Mouse (Mus musculus): ENCODE results near the gene 3110082J24Rik. TPM values are rescaled to one million over a fixed set of nuclear protein-coding genes. Genes with fewer than 3 reads are reported as not detected.

3110082J24Rik gene
- polyA plus RNA-seq (2015; fragmentation: Illumina TruSeq; extraction: RNeasy Lipid Tissue Mini Kit (QIAGEN cat#74804); ENCODE audit: low read depth, low replicate concordance) = 2.3 TPM

GRCm38 (mm10) chr5:30105668-30106300 lies at the start of gene 3110082J24Rik:
TSS of gene 3110082J24Rik (minus strand) at chr5:30106086.

GRCm38 (mm10) chr5:30154474-30155394 lies 48.8 kb upstream of the 3110082J24Rik start, which contains the start of the genes Hadha and Hadhb:
TSS of gene Hadha (minus strand) at chr5:30155162.
TSS of gene Hadhb (plus strand) at chr5:30155248.

GRCm38 (mm10) chr5:30104841-30105667 lies 832 bp downstream of the 3110082J24Rik start, which contains the start of gene Garem2:
TSS of gene Garem2 (plus strand) at chr5:30105161.

GRCm38 (mm10) chr5:30072825-30073821 lies 32.8 kb downstream of the 3110082J24Rik start, which contains the start of gene Tyms:
TSS of gene Tyms (minus strand) at chr5:30073617.

Other genes starting within 250 kb of the 3110082J24Rik start
- not detected for gene Il6, start 93.0 kb downstream of the 3110082J24Rik start, polyA plus RNA-seq (2015; fragmentation: Illumina TruSeq; extraction: RNeasy Lipid Tissue Mini Kit (QIAGEN cat#74804); ENCODE audit: low read depth, low replicate concordance)
- gene Tyms, start 32.5 kb downstream of the 3110082J24Rik start, polyA plus RNA-seq (2015; fragmentation: Illumina TruSeq; extraction: RNeasy Lipid Tissue Mini Kit (QIAGEN cat#74804); ENCODE audit: low read depth, low replicate concordance) = 2.7 TPM
- 8.1 TPM for gene Garem2, start 925 bp downstream of the 3110082J24Rik start, polyA plus RNA-seq (2015; fragmentation: Illumina TruSeq; extraction: RNeasy Lipid Tissue Mini Kit (QIAGEN cat#74804); ENCODE audit: low read depth, low replicate concordance)
- 57.2 TPM for gene Hadha, start 49.1 kb upstream of the 3110082J24Rik start, polyA plus RNA-seq (2015; fragmentation: Illumina TruSeq; extraction: RNeasy Lipid Tissue Mini Kit (QIAGEN cat#74804); ENCODE audit: low read depth, low replicate concordance)
- gene Hadhb, start 49.2 kb upstream of the 3110082J24Rik start, polyA plus RNA-seq (2015; fragmentation: Illumina TruSeq; extraction: RNeasy Lipid Tissue Mini Kit (QIAGEN cat#74804); ENCODE audit: low read depth, low replicate concordance) = 119 TPM
- not detected for gene Adgrf3, start 99.6 kb upstream of the 3110082J24Rik start, polyA plus RNA-seq (2015; fragmentation: Illumina TruSeq; extraction: RNeasy Lipid Tissue Mini Kit (QIAGEN cat#74804); ENCODE audit: low read depth, low replicate concordance)
- 29.2 TPM for gene Selenoi, start 126.5 kb upstream of the 3110082J24Rik start, polyA plus RNA-seq (2015; fragmentation: Illumina TruSeq; extraction: RNeasy Lipid Tissue Mini Kit (QIAGEN cat#74804); ENCODE audit: low read depth, low replicate concordance)
- 15.6 TPM for gene Drc1, start 175.3 kb upstream of the 3110082J24Rik start, polyA plus RNA-seq (2015; fragmentation: Illumina TruSeq; extraction: RNeasy Lipid Tissue Mini Kit (QIAGEN cat#74804); ENCODE audit: low read depth, low replicate concordance)

Measured in brain, adult 10 weeks (tissue).